Mouse (Mus musculus) heart, postnatal 0 days (tissue): Measurements from ENCODE around the gene Arpc5l. TPM values are rescaled to one million over a fixed set of nuclear protein-coding genes. Genes with fewer than 3 reads are reported as not detected.
A peak's percentile ranks its signal among the peaks of the same experiment; 100 is the strongest.

Experiments used
- ATAC-seq: fragments of 200-750 bp; cut with Nextera tagmentation; 2 replicates; pipeline ENCODE4 v1.8.0; 2017; ENCODE audit warnings: low read depth, moderate number of reproducible peaks, moderate library complexity; ENCODE audit not compliant: insufficient read depth
- DNase-seq: peaks from one replicate; pipeline ENCODE4 v3.0.0-alpha.2; 2016; ENCODE audit warnings: low spot score
- H3K27ac ChIP-seq: fragments of 300-500 bp; sonication (generic); 2 replicates; pipeline ENCODE4 v1.5.1; 2014; ENCODE audit warnings: low read depth, mild to moderate bottlenecking
- H3K27me3 ChIP-seq: fragments of 300-500 bp; sonication (generic); 2 replicates; pipeline ENCODE4 v1.6.1; 2014; ENCODE audit warnings: low read length, mixed read lengths; ENCODE audit not compliant: control insufficient read depth, insufficient read depth
- H3K36me3 ChIP-seq: fragments of 300-500 bp; sonication (generic); replicated peaks from 2 replicates; pipeline ENCODE4 v1.6.1; 2014; ENCODE audit warnings: low read length, mixed read lengths; ENCODE audit not compliant: control insufficient read depth, insufficient read depth
- H3K4me1 ChIP-seq: fragments of 300-500 bp; sonication (generic); 2 replicates; pipeline ENCODE4 v1.6.1; 2014; ENCODE audit warnings: antibody characterized with exemption; ENCODE audit not compliant: control insufficient read depth, insufficient read depth
- H3K4me2 ChIP-seq: fragments of 300-500 bp; sonication (generic); 2 replicates; pipeline ENCODE4 v1.6.1; 2014; ENCODE audit warnings: low read depth, mild to moderate bottlenecking, low read length, moderate library complexity
- H3K4me3 ChIP-seq: fragments of 300-500 bp; sonication (generic); 2 replicates; pipeline ENCODE4 v1.5.1; 2014; ENCODE audit warnings: low read depth, low read length
- H3K9ac ChIP-seq: fragments of 300-500 bp; sonication (generic); replicated peaks from 2 replicates; pipeline ENCODE4 v1.6.1; 2014; ENCODE audit warnings: low read depth, low read length, mixed read lengths
- H3K9me3 ChIP-seq: fragments of 300-500 bp; sonication (generic); replicated peaks from 2 replicates; pipeline ENCODE4 v1.6.1; 2016; ENCODE audit warnings: low read length; ENCODE audit not compliant: control insufficient read depth
- CTCF ChIP-seq: IDR thresholded peaks from 2 replicates; pipeline ENCODE4 v1.5.1; 2016; ENCODE audit warnings: antibody characterized with exemption, control low read depth, low read depth
- EP300 ChIP-seq: IDR thresholded peaks from 2 replicates; pipeline ENCODE4 v1.6.1; 2016; ENCODE audit warnings: antibody characterized with exemption, low read depth
- WGBS: fragments of 180-500 bp; shearing (Covaris S2); extraction: QIAGEN DNeasy Blood & Tissue Kit; methylation state at CpG from one replicate; pipeline ENCODE4 v1.1.7; 2014; 5-methylcytosine and 5-hydroxymethylcytosine counted together
- polyA plus RNA-seq: library from polyadenylated mRNA; unstranded; fragments of >200 nt; fragmentation: Nextera tagmentation; extraction: Ambion mirVana; gene quantifications from 2 replicates; pipeline ENCODE4 v1.2.1, GENCODE M21; 2015
- total RNA-seq: library from RNA; depleted of rRNA; stranded (reverse); fragments of >200 nt; gene quantifications from 2 replicates; pipeline ENCODE4 v1.2.3, GENCODE M21; 2014; ENCODE audit warnings: low replicate concordance; rRNA removed

The Arpc5l gene
- total RNA-seq (13.4 and 36.2 TPM in 2 replicates), polyA plus RNA-seq (83.0 and 87.2 TPM in 2 replicates)

- 0 out of 2 replicates have a peak, but pooled peaks have one; percentile 33 for TF ChIP-seq EP300
- TF ChIP-seq CTCF = no peak
- H3K27ac ChIP-seq = peak within 1 kb of the TSS; percentile 86
- peak within 1 kb of the TSS; percentile 69 for H3K4me2 ChIP-seq
- H3K27me3 ChIP-seq = no peaks in the 10 kb centered on the region
- DNase-seq (peak; percentile 93), ATAC-seq (peak; percentile 82)
- peak within 1 kb of the TSS; percentile 87 for H3K9ac ChIP-seq
- no peaks in the 10 kb centered on the region for H3K9me3 ChIP-seq
- peaks cover 17% of the 10 kb centered on the region; the same call in 1 of the 2 replicates for H3K4me1 ChIP-seq
- peak within 1 kb of the TSS; percentile 71 for H3K4me3 ChIP-seq
- WGBS = under 1% methylated on average over 58 of the region's 58 CpGs
- H3K36me3 ChIP-seq = peaks cover 37% of the 10 kb centered on the region
Measured at GRCm38 (mm10) chr2:39004880-39005435, at the start of gene Arpc5l. Gene Arpc5l, plus strand, starts transcription at chr2:39005348.

GRCm38 (mm10) chr2:38956062-38956461, 49.1 kb upstream of the Arpc5l start:
- H3K27ac ChIP-seq = no peak overlapping the region
- no peak overlapping the region for H3K9ac ChIP-seq
- H3K27me3 ChIP-seq = no peaks in the 10 kb centered on the region
- H3K36me3 ChIP-seq = no peaks in the 10 kb centered on the region
- ATAC-seq (no peak), DNase-seq (no peak)
- H3K9me3 ChIP-seq = no peaks in the 10 kb centered on the region
- H3K4me3 ChIP-seq = no peak overlapping the region
- 72% methylated on average over 2 of the region's 2 CpGs for WGBS
- TF ChIP-seq CTCF (no peak), EP300 (no peak)
- H3K4me2 ChIP-seq = no peak overlapping the region
- H3K4me1 ChIP-seq = 0 out of 2 replicates have a peak, but pooled peaks cover 4% of the 10 kb centered on the region

GRCm38 (mm10) chr2:38957671-38958223, 47.4 kb upstream of the Arpc5l start:
- 59% methylated on average over 5 of the region's 5 CpGs for WGBS
- Histone ChIP-seq H3K9me3 (no peaks in the 10 kb centered on the region), H3K4me3 (no peak overlapping the region), H3K27me3 (no peaks in the 10 kb centered on the region), H3K36me3 (no peaks in the 10 kb centered on the region), H3K4me2 (no peak overlapping the region), H3K27ac (no peak overlapping the region), H3K9ac (no peak overlapping the region), H3K4me1 (no peaks in the 10 kb centered on the region)
- no peak for TF ChIP-seq EP300
- TF ChIP-seq CTCF = no peak
- no peak for DNase-seq
- no peak for ATAC-seq

GRCm38 (mm10) chr2:38964198-38964597, 41.0 kb upstream of the Arpc5l start:
- Histone ChIP-seq H3K27me3 (no peaks in the 10 kb centered on the region), H3K4me3 (no peak overlapping the region), H3K9me3 (no peaks in the 10 kb centered on the region), H3K27ac (no peak overlapping the region), H3K4me2 (no peak overlapping the region), H3K36me3 (no peaks in the 10 kb centered on the region), H3K9ac (no peak overlapping the region), H3K4me1 (no peaks in the 10 kb centered on the region)
- no peak for ATAC-seq
- TF ChIP-seq EP300 = no peak
- no peak for TF ChIP-seq CTCF
- WGBS = 36% methylated on average over 4 of the region's 4 CpGs
- no peak for DNase-seq

GRCm38 (mm10) chr2:38969650-38970049, 35.5 kb upstream of the Arpc5l start:
- WGBS = 88% methylated on average over 2 of the region's 2 CpGs
- Histone ChIP-seq H3K27ac (no peak overlapping the region), H3K36me3 (no peaks in the 10 kb centered on the region), H3K4me1 (no peaks in the 10 kb centered on the region), H3K4me2 (no peak overlapping the region), H3K4me3 (no peak overlapping the region), H3K9me3 (no peaks in the 10 kb centered on the region), H3K9ac (no peak overlapping the region), H3K27me3 (no peaks in the 10 kb centered on the region)
- no peak for DNase-seq
- ATAC-seq = no peak
- TF ChIP-seq CTCF = no peak
- TF ChIP-seq EP300 = no peak

GRCm38 (mm10) chr2:38970057-38970456, 35.1 kb upstream of the Arpc5l start:
- TF ChIP-seq EP300 (no peak), CTCF (no peak)
- no peak for ATAC-seq
- no peaks in the 10 kb centered on the region for H3K4me1 ChIP-seq
- H3K9me3 ChIP-seq = no peaks in the 10 kb centered on the region
- no peak overlapping the region for H3K4me2 ChIP-seq
- DNase-seq = no peak
- no peaks in the 10 kb centered on the region for H3K36me3 ChIP-seq
- no peak overlapping the region for H3K27ac ChIP-seq
- H3K9ac ChIP-seq = no peak overlapping the region
- WGBS = 62% methylated on average over 5 of the region's 5 CpGs
- no peak overlapping the region for H3K4me3 ChIP-seq
- no peaks in the 10 kb centered on the region for H3K27me3 ChIP-seq
